Mouse (Mus musculus) forebrain, embryonic 15.5 days (tissue): Measurements from ENCODE around the gene Fkbp10. TPM values are rescaled to one million over a fixed set of nuclear protein-coding genes. Genes with fewer than 3 reads are reported as not detected.
A peak's percentile ranks its signal among the peaks of the same experiment; 100 is the strongest.

ENCODE experiments used
- ATAC-seq: fragments of 200-750 bp; cut with Nextera tagmentation; replicated peaks from 2 replicates; pipeline ENCODE4 v1.8.0; 2017; ENCODE audit warnings: mild to moderate bottlenecking, moderate TSS enrichment, moderate library complexity
- H3K27ac ChIP-seq: fragments of 300-500 bp; sonication (generic); replicated peaks from 2 replicates; pipeline ENCODE4 v1.5.1; 2015; ENCODE audit warnings: mild to moderate bottlenecking, inconsistent platforms
- H3K27me3 ChIP-seq: fragments of 300-500 bp; sonication (generic); 2 replicates; pipeline ENCODE4 v1.6.1; 2015; ENCODE audit warnings: inconsistent platforms
- H3K36me3 ChIP-seq: fragments of 300-500 bp; sonication (generic); 2 replicates; pipeline ENCODE4 v1.6.1; 2015; ENCODE audit warnings: mild to moderate bottlenecking, inconsistent platforms
- H3K4me1 ChIP-seq: fragments of 300-500 bp; sonication (generic); 2 replicates; pipeline ENCODE4 v1.6.1; 2015; ENCODE audit warnings: inconsistent platforms
- H3K4me2 ChIP-seq: fragments of 300-500 bp; sonication (generic); replicated peaks from 2 replicates; pipeline ENCODE4 v1.6.1; 2015; ENCODE audit warnings: mild to moderate bottlenecking, inconsistent platforms
- H3K4me3 ChIP-seq: fragments of 300-500 bp; sonication (generic); 2 replicates; pipeline ENCODE4 v1.5.1; 2015; ENCODE audit warnings: mild to moderate bottlenecking, inconsistent platforms
- H3K9ac ChIP-seq: fragments of 300-500 bp; sonication (generic); replicated peaks from 2 replicates; pipeline ENCODE4 v1.6.1; 2015; ENCODE audit warnings: mild to moderate bottlenecking, inconsistent platforms
- H3K9me3 ChIP-seq: fragments of 300-500 bp; sonication (generic); 2 replicates; pipeline ENCODE4 v1.6.1; 2016; ENCODE audit warnings: inconsistent platforms
- WGBS: fragments of 180-500 bp; shearing (Covaris S2); methylation state at CpG from one replicate; pipeline ENCODE4 v1.1.7; 2015; ENCODE audit warnings: mixed read lengths; 5-methylcytosine and 5-hydroxymethylcytosine counted together
- polyA plus RNA-seq: library from polyadenylated mRNA; unstranded; fragments of >200 nt; fragmentation: Nextera tagmentation; extraction: Ambion mirVana; gene quantifications from 2 replicates; pipeline ENCODE4 v1.2.1, GENCODE M21; 2015

Fkbp10 gene
- polyA plus RNA-seq, 1 experiment from 2014 or later: 17.3 TPM

DNA sequence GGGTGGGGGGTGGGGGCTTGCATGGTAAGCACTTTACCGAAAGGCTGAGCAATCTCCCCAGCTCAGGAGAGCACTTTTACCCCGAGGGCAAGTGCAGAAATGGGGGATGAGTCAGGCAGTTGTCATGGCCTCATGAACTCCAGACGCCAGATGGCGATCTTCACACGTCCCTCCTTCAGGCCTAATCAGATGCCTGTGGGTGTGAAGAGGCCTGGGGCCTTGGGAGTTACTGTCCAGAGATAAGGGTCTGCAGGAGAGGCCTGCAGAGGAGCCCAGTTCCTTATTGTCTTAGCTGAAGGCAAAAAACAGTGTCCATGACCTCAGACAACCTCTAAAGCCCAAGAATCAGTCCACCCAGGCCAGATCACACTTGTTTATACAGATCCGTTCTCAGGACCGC lies 10.4 kb downstream of the Fkbp10 start:
- no peak for ATAC-seq
- Histone ChIP-seq H3K36me3 (0 out of 2 replicates have a peak, but pooled peaks cover 7% of the 10 kb centered on the region), H3K9ac (no peak overlapping the region), H3K27ac (no peak overlapping the region), H3K4me2 (no peak overlapping the region), H3K4me1 (0 out of 2 replicates have a peak, but pooled peaks cover 4% of the 10 kb centered on the region), H3K27me3 (no peaks in the 10 kb centered on the region), H3K4me3 (no peak overlapping the region), H3K9me3 (no peaks in the 10 kb centered on the region)
- WGBS: 32% methylated on average over 7 of the region's 7 CpGs

DNA sequence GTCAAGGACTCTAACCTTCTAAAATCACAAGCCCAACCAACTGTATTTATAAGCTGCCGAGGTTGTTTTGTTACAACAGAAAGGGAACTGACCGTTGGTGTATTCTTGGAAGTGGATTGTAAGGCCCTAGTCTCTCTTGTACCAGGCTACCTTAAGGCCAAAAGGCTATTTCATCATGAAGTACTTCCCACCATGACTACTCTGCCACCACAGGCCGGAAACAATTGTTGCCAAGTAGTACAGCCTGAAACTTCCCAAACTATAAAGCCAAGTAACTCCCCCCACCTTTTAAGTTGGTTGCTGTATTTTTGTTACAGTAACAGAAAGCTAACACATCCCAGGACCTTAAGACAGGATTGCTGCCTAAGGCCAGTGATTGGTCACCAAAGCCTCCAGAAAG lies 11.3 kb downstream of the Fkbp10 start:
- H3K9ac ChIP-seq: no peak overlapping the region
- 0 out of 2 replicates have a peak, but pooled peaks cover 4% of the 10 kb centered on the region for H3K4me1 ChIP-seq
- H3K27ac ChIP-seq: no peak overlapping the region
- H3K4me3 ChIP-seq: no peak overlapping the region
- no peaks in the 10 kb centered on the region for H3K9me3 ChIP-seq
- 0 out of 2 replicates have a peak, but pooled peaks cover 10% of the 10 kb centered on the region for H3K36me3 ChIP-seq
- WGBS: 83% methylated on average over 3 of the region's 3 CpGs
- no peaks in the 10 kb centered on the region for H3K27me3 ChIP-seq
- H3K4me2 ChIP-seq: no peak overlapping the region
- ATAC-seq: no peak

DNA sequence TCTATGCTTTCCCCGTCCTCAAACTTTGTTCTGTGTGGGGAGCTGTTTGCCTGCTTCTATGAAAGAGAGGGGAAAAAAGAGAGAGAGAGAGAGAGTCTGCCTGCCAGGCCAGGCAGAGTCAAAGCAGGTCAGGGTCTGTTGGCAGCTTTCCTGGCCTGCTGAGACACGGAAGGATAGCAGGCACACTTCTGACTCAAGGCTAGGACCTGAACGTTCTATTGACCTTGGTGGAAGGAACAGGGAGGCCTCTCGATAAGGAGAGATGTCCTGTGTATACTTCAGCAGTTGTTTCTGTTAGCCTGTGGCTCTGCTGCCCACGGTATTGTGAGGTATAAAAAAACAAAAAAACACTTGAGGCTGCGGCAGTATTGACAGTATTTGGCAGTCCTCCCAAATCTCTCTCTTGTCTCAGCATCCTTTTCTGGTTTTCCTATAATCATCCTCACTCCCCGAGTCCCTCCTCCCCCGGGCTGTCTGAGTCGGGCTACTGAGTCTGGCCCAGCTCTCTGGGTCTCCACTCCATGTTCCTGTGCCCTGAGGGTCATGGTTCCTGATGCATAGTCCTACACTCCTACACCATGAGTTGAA lies 13.2 kb downstream of the Fkbp10 start:
- no peaks in the 10 kb centered on the region for H3K9me3 ChIP-seq
- WGBS: 46% methylated on average over 9 of the region's 9 CpGs
- H3K36me3 ChIP-seq: peaks cover 21% of the 10 kb centered on the region
- H3K4me2 ChIP-seq: no peak overlapping the region
- no peaks in the 10 kb centered on the region for H3K27me3 ChIP-seq
- H3K9ac ChIP-seq: no peak overlapping the region
- no peak for ATAC-seq
- peak overlapping the region; percentile 8 for H3K27ac ChIP-seq
- 0 out of 2 replicates have a peak, but pooled peaks cover 4% of the 10 kb centered on the region for H3K4me1 ChIP-seq
- H3K4me3 ChIP-seq: no peak overlapping the region

DNA sequence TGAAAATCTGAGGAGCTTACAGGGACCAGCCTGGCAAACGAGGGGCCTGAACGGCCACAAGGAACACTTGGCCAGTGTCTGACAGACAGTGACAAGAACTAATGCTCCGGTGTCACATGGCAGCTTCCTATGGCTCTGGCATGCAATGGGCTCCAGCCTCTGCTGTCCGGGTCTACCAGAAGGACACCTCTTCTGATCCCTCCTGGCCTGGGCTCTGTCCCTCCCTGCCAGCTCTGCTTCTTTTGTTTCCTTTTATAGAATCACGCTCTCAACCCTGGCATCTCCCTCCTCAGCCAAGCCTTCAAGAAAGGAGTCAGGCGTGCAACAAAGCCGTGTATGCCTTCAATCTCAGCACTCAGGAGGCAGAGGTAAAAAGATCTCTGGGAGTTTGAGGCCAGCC lies 14.6 kb downstream of the Fkbp10 start:
- Histone ChIP-seq H3K4me1 (0 out of 2 replicates have a peak, but pooled peaks cover 4% of the 10 kb centered on the region), H3K27me3 (no peaks in the 10 kb centered on the region), H3K4me2 (no peak overlapping the region), H3K27ac (no peak overlapping the region), H3K36me3 (peaks cover 22% of the 10 kb centered on the region), H3K4me3 (no peak overlapping the region), H3K9ac (no peak overlapping the region), H3K9me3 (no peaks in the 10 kb centered on the region)
- 78% methylated on average over 7 of the region's 7 CpGs for WGBS
- ATAC-seq: no peak

DNA sequence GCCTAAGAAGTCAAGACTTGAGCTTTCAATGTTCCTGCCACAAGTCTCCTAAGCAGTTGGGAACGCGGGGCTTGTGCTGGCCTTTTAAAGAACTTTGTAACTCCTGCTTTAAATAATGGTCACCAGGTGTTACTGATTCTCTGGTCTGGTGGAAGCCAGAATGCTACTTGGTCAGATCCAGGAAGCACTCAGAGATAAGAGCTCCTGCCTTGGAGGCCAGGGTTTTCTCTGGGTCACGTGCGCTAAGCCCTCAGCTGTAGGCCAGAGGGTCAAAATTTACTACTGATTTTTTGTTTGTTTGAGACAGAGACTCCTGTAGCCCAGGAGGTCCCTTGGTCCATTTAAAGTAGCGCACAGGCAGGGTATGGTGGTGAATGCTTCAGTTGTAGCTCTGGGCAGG lies 16.5 kb downstream of the Fkbp10 start:
- ATAC-seq: no peak
- H3K9me3 ChIP-seq: no peaks in the 10 kb centered on the region
- H3K4me2 ChIP-seq: no peak overlapping the region
- no peak overlapping the region for H3K4me3 ChIP-seq
- H3K4me1 ChIP-seq: no peaks in the 10 kb centered on the region
- H3K9ac ChIP-seq: no peak overlapping the region
- H3K27ac ChIP-seq: no peak overlapping the region
- H3K27me3 ChIP-seq: no peaks in the 10 kb centered on the region
- H3K36me3 ChIP-seq: peaks cover 28% of the 10 kb centered on the region
- 96% methylated on average over 5 of the region's 5 CpGs for WGBS

DNA sequence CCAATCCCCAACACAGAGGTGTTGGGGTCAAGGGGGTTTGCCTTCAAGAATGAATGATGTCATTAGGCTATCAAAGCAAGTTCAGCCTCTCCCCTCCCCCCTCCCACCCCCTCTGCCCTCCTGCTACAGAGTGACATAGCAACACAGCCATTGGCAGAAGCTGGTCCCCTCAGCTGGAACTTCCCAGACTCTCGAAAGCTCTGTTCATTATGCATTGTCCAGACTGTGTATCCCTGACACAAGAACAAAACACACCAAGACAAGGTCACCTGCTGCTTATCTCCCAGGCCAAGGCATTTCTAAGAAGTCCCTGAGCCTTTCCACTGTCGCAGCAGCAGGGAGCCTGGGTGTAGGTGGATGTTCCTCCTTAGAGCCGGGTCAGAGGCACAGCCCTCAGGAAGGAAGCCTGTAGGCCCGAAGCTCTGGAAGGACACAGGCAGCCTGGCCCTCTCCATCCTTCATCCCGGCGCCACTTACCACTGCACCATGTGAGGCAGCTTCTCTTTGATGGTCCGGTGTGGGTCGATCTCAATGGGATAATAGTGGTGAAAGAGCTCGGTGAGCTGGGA lies 20.3 kb downstream of the Fkbp10 start:
- 69% methylated on average over 9 of the region's 9 CpGs for WGBS
- no peaks in the 10 kb centered on the region for H3K27me3 ChIP-seq
- H3K36me3 ChIP-seq: peaks cover 25% of the 10 kb centered on the region
- H3K4me1 ChIP-seq: peaks cover 16% of the 10 kb centered on the region
- H3K4me2 ChIP-seq: no peak overlapping the region
- no peak overlapping the region for H3K27ac ChIP-seq
- H3K9ac ChIP-seq: no peak overlapping the region
- no peak for ATAC-seq
- no peaks in the 10 kb centered on the region for H3K9me3 ChIP-seq
- no peak overlapping the region for H3K4me3 ChIP-seq

DNA sequence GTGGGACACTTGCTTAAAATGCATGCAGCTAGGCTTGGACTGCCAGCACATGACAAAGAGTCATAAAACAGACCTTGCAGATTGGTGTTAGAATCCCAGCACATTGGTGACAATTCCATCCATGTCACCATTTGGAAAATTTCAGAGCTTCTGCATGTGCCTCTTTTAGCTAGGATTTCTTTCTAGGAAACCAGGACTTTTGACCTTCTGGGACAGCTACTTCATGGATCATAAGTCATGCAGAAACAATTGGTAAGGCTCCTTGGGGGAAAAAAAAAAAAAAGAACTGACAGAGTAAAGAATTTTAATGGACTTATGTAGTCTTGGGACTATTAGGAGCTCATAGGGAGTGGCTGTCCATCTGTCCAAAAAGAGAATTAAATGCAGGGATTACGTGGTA lies 22.4 kb downstream of the Fkbp10 start:
- Histone ChIP-seq H3K9me3 (no peaks in the 10 kb centered on the region), H3K9ac (no peak overlapping the region), H3K4me2 (no peak overlapping the region), H3K4me3 (no peak overlapping the region), H3K4me1 (peaks cover 16% of the 10 kb centered on the region), H3K36me3 (peaks cover 18% of the 10 kb centered on the region), H3K27me3 (no peaks in the 10 kb centered on the region), H3K27ac (no peak overlapping the region)
- no peak for ATAC-seq
- 85% methylated on average over 1 of the region's 1 CpGs for WGBS

DNA sequence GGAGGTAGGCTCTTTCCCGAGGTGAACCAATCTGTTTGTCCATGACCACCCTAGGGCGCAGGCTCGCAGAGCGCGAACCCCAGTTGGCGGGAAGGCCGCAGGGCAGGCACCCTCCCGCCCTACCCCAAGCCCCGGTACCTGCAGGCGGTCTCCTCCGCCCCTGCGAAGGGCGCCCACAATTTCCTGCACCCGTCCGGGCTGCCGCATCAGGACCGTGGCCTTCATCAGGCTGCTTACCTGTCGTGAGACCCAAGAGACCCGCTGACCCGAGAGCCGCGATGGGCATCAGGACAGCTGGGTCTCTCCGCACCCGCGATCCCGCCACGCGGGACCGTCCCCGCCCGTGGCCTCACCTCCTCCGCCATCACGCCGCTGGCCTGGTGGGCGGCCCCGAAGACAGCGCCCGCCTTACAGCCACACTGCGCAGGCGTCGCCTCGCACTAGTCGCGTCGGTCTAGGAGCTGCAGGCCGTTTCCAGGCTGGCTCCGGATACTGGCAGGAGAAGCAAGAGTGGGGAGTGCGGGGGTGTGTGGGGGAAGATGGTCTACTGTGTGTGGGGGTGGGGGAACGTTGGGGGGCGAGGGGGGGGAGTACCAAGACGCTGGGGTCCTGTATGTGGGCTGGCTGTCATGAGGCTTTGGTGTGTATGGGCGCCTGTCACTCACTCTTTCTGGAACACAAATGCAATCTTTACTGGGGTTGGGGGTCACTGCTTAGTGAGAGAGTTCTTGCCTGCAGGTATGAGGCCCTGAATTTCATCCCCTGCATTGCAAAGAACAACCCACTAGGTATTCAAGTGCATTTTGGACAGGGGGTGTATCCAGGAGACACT lies 25.4 kb downstream of the Fkbp10 start:
- peaks cover 16% of the 10 kb centered on the region for H3K4me1 ChIP-seq
- H3K27me3 ChIP-seq: no peaks in the 10 kb centered on the region
- H3K4me3 ChIP-seq: peak overlapping the region; percentile 84
- H3K36me3 ChIP-seq: peaks cover 6% of the 10 kb centered on the region; the same call in 1 of the 2 replicates
- peak overlapping the region; percentile 74 for H3K27ac ChIP-seq
- H3K9me3 ChIP-seq: no peaks in the 10 kb centered on the region
- peak; percentile 96 for ATAC-seq
- WGBS: 1% methylated on average over 51 of the region's 52 CpGs
- peak overlapping the region; percentile 92 for H3K9ac ChIP-seq
- peak overlapping the region; percentile 69 for H3K4me2 ChIP-seq

DNA sequence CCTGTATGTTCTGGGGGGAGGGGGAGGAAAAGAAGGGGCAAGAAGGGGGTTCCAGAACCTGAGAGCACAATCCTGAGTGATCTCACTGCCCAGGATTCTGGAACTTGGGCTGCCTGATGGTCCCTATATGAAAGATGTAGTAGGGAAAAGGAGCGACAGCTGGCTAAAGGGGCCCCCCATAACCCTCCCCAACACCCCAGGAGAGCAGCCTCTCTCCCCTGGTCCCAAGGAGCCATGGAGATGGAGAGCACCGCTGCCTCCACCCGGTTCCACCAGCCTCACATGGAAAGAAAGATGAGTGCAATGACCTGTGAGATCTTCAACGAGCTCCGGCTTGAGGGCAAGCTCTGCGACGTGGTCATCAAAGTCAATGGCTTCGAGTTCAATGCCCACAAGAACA lies 26.3 kb downstream of the Fkbp10 start, which contains the start of the genes Nt5c3b and Klhl10:
Gene Nt5c3b, minus strand, starts transcription at position 12 of the 400 bp plus-strand sequence.
Gene Klhl10, plus strand, starts transcription at position 121 of the 400 bp plus-strand sequence.
- Histone ChIP-seq H3K9me3 (no peaks in the 10 kb centered on the region), H3K27me3 (no peaks in the 10 kb centered on the region), H3K4me1 (peaks cover 16% of the 10 kb centered on the region), H3K4me2 (peak within 1 kb of the TSS; percentile 69), H3K9ac (peak within 1 kb of the TSS; percentile 92), H3K27ac (peak within 1 kb of the TSS; percentile 74), H3K4me3 (peak within 1 kb of the TSS; percentile 84), H3K36me3 (peaks cover 5% of the 10 kb centered on the region; the same call in 1 of the 2 replicates)
- WGBS: 88% methylated on average over 8 of the region's 8 CpGs
- ATAC-seq: no peak

DNA sequence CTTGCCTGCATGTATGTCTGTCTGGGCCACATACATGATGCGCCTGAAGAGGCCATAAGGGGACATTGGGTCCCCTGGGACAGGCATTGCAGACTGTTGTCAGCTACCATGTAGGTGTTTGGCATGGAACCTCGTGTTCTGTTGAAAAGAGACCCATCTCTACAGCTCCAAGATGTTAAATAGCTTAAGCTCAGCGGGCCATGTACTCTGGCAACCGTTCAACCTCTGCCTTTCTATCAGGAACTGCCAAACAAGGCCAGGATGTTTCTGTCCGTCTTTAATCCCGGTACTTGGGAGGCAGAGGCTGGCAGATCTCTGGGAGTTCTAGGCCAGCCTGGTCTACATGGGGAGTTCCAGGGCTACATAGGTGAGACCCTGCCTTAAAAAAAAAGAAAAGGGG lies 27.1 kb downstream of the Fkbp10 start:
- Histone ChIP-seq H3K27ac (no peak overlapping the region), H3K4me2 (no peak overlapping the region), H3K36me3 (no peaks in the 10 kb centered on the region), H3K4me1 (peaks cover 16% of the 10 kb centered on the region), H3K9me3 (no peaks in the 10 kb centered on the region), H3K4me3 (no peak overlapping the region), H3K9ac (no peak overlapping the region), H3K27me3 (no peaks in the 10 kb centered on the region)
- ATAC-seq: no peak
- WGBS: 79% methylated on average over 6 of the region's 6 CpGs

DNA sequence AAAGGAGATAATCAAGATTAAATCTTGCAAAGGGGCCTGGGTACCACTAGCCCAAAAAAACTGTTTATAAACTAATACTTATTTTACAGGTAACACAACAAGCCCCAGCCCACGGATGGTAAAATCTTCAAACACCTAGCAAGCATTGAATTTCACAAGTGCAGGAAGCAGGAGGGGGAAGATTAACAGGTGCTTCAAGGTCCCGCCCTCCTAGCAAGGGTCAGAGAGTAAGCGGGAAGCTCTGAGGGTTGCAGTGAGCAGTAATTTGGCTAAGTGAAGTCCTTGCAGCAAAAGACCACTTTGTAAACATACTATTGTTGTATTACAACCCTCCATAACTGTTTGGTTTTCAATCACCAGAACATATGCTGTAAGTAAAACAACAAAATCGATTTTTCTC lies 41.8 kb downstream of the Fkbp10 start:
- H3K9me3 ChIP-seq: no peaks in the 10 kb centered on the region
- H3K9ac ChIP-seq: no peak overlapping the region
- no peaks in the 10 kb centered on the region for H3K27me3 ChIP-seq
- no peak overlapping the region for H3K4me2 ChIP-seq
- H3K4me1 ChIP-seq: no peaks in the 10 kb centered on the region
- H3K36me3 ChIP-seq: peaks cover 19% of the 10 kb centered on the region; the same call in 1 of the 2 replicates
- WGBS: 83% methylated on average over 4 of the region's 4 CpGs
- no peak for ATAC-seq
- H3K27ac ChIP-seq: no peak overlapping the region
- no peak overlapping the region for H3K4me3 ChIP-seq

DNA sequence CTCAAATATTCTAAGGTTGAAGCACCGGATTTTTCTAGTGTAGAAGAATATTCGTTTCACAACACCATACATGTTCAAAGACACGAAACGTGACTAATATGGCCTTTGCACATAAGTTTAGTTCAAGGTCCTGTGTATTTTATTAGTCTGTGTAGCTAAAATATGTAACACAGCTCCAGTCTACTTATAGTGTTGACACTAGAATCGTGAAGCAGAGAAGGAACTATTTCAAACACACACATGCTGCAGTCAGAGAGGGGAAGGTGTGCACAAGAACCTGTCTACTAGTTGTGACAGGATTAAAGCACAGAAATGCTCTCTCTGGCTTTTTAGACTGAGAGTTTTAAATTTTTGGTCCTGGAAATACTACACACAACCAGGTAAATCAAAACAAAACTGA lies 42.2 kb downstream of the Fkbp10 start:
- H3K4me2 ChIP-seq: no peak overlapping the region
- no peaks in the 10 kb centered on the region for H3K4me1 ChIP-seq
- no peak overlapping the region for H3K27ac ChIP-seq
- no peaks in the 10 kb centered on the region for H3K27me3 ChIP-seq
- no peak for ATAC-seq
- H3K36me3 ChIP-seq: peaks cover 22% of the 10 kb centered on the region
- no peak overlapping the region for H3K4me3 ChIP-seq
- no peak overlapping the region for H3K9ac ChIP-seq
- no peaks in the 10 kb centered on the region for H3K9me3 ChIP-seq
- 91% methylated on average over 5 of the region's 5 CpGs for WGBS
